Mouse (Mus musculus): ENCODE measurements around the gene Mei1. TPM values are rescaled to one million over a fixed set of nuclear protein-coding genes. Genes with fewer than 3 reads are reported as not detected.

The Mei1 gene
- polyA plus RNA-seq, 1 experiment from 2014 or later, result not detected

DNA sequence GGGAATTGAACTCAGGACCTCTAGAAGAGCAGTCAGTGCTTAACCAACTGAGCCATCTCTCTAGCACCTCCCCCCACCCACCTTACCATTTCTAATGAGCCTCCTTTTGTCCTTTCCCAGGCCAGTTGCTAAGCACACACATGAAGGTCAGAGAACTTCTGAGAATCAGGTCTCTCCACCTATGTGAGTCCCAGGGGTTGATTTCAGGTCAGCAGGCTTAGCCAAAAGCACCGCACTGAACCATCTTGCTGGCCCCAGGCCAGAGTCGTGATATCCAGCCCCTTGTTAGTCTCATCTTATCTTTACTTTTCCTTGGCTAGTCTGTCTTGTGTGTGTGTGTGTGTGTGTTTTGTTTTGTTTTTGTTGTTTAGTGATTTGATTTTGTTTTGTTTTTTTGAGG is 75.6 kb downstream of the Mei1 start:
- Histone ChIP-seq H3K9ac (ENCODE audit: low read depth, low read length) (no peak overlapping the region), H3K9me3 (replicated peaks; ENCODE audit: control insufficient read depth, low read length, poor library complexity, severe bottlenecking) (no peaks in the 10 kb centered on the region), H3K4me2 (ENCODE audit: low read length) (no peak overlapping the region), H3K27me3 (ENCODE audit: control insufficient read depth, insufficient read depth, low read depth, low read length) (no peaks in the 10 kb centered on the region), H3K4me3 (ENCODE audit: low read depth, low read length) (no peak overlapping the region), H3K36me3 (ENCODE audit: control insufficient read depth, insufficient read depth, low read length) (no peaks in the 10 kb centered on the region), H3K4me1 (ENCODE audit: control insufficient read depth, insufficient read depth, low read length) (peaks cover 22% of the 10 kb centered on the region), H3K27ac (ENCODE audit: low read length) (peak overlapping the region; percentile 98)
- 28% methylated on average over 2 of the region's 2 CpGs for WGBS
- ATAC-seq, result no peak

DNA sequence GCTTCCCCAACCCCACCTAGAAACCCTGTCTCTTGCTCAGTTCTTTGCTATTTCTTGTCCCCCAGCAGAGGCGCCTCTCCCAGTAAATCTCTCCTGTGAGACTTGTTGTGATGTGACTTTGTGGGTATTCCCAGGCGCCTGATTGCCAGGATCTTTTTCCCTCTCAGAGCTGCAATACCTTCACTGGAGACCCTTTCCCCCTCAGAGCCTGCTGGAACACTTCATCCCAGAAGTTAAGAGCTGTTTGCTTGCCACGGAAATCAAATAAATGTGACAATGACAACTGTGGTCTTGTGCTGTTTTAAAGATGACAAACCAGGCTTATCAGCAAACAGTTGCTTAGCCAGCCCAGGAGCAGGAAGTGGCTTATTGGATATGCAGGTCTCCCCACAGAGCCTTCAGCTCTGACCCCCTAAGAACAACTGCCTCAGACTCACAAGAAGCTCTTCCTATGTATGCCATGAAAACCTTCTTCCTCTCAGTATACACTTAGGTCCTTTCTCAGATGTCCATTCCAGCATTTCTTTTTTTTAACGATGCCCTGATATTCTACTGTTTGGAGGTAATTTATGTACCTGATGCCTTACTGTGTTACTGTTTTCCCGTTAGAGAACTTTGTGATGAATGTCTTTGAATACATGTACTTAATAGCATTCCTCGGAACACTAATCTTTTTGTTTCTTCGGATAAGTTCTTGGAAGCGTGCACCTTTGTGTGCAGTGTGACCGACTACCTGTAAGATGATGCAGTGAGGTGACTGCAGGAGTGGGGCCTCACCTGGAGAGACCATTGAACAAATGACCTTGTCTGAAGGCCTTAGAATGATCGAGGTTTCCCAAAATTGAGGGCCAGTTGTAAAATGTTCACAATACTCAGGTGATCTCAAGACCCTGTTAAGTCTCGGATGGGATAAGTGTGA is 76.3 kb downstream of the Mei1 start:
- Histone ChIP-seq H3K27me3 (ENCODE audit: control insufficient read depth, insufficient read depth, low read depth, low read length) (no peaks in the 10 kb centered on the region), H3K4me2 (ENCODE audit: low read length) (peak overlapping the region; percentile 53), H3K27ac (ENCODE audit: low read length) (peak overlapping the region; percentile 98), H3K4me3 (ENCODE audit: low read depth, low read length) (peak overlapping the region; percentile 86), H3K36me3 (ENCODE audit: control insufficient read depth, insufficient read depth, low read length) (no peaks in the 10 kb centered on the region), H3K4me1 (ENCODE audit: control insufficient read depth, insufficient read depth, low read length) (peaks cover 26% of the 10 kb centered on the region), H3K9me3 (replicated peaks; ENCODE audit: control insufficient read depth, low read length, poor library complexity, severe bottlenecking) (no peaks in the 10 kb centered on the region), H3K9ac (ENCODE audit: low read depth, low read length) (peak overlapping the region; percentile 23)
- peak; percentile 28 for ATAC-seq
- 12% methylated on average over 11 of the region's 11 CpGs for WGBS

DNA sequence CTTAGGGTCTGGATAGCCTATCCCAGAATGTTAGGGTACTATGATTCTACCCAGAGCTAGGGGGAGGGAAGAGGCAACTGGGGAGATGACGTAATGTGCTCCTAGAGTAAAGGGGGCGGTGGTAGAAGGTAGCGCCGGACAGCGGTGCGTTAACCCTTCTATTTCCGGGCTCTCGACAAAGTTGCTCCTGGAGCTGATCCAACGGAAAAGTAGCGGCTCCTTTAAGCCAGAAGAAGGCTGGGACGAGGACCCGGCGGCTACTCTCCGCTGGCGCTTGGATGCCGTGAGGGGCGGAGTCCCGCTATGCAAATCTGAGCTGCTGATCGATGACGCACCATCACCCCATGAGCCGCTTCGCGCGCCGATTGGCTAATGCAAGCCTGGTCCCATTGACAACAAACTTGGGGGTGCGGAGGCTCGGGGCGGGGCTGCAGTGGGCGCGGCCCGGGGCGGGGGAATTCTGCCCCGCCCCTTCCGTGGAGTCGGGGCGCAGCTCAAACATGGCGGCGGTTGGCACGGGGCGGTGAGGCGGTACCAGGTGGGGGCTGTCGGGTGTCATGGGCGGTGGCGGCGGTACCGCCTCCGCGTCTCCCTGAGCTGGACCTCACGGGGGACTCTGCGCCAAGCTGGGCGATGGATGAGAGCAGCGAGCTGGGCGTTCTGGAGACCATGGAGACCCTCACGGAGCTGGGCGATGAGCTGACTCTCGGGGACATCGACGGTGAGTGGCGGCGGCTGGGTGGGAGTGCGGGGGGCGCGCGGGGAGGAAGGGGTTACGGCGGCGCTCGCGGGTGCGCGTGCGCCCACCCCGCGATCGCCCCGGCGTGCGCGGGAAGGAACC is 77.2 kb downstream of the Mei1 start, which contains the start of gene Srebf2:
Srebf2 (plus strand) TSS at position 412 of the 841 bp plus-strand sequence.
- 1% methylated on average over 46 of the region's 79 CpGs for WGBS
- no peaks in the 10 kb centered on the region for H3K36me3 ChIP-seq (ENCODE audit: control insufficient read depth, insufficient read depth, low read length)
- H3K4me2 ChIP-seq (ENCODE audit: low read length), result peak within 1 kb of the TSS; percentile 75
- peak within 1 kb of the TSS; percentile 89 for H3K9ac ChIP-seq (ENCODE audit: low read depth, low read length)
- H3K4me3 ChIP-seq (ENCODE audit: low read depth, low read length), result peak within 1 kb of the TSS; percentile 86
- no peaks in the 10 kb centered on the region for H3K27me3 ChIP-seq (ENCODE audit: control insufficient read depth, insufficient read depth, low read depth, low read length)
- peaks cover 30% of the 10 kb centered on the region for H3K4me1 ChIP-seq (ENCODE audit: control insufficient read depth, insufficient read depth, low read length)
- no peaks in the 10 kb centered on the region for H3K9me3 ChIP-seq (replicated peaks; ENCODE audit: control insufficient read depth, low read length, poor library complexity, severe bottlenecking)
- H3K27ac ChIP-seq (ENCODE audit: low read length), result peak within 1 kb of the TSS; percentile 98
- ATAC-seq, result peak; percentile 96

DNA sequence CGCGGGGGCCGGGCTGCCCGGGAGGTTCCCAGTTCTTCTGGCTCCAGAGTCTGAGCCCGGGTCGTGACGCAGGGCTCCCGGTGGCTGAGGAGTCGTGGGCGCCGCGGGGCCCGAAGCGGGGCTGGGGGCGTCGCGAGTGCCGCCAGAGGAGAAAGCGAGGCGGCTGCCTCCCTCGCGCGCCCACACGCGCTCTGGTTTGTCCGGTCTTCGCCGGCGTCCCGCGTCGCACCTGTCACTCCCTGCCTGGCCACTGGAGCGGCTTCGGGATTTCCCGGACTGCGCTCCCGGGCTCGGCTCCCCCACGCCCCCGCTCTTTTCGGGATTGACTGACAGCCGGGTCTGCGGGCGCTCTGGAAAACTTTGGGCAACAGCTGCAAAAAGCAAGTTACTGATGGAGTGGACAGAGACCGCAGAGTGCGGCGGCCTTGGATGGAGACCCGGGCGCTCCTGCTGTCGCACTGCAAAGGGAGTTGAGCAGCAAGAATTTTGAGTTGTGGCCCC is 77.9 kb downstream of the Mei1 start:
- peaks cover 30% of the 10 kb centered on the region for H3K4me1 ChIP-seq (ENCODE audit: control insufficient read depth, insufficient read depth, low read length)

DNA sequence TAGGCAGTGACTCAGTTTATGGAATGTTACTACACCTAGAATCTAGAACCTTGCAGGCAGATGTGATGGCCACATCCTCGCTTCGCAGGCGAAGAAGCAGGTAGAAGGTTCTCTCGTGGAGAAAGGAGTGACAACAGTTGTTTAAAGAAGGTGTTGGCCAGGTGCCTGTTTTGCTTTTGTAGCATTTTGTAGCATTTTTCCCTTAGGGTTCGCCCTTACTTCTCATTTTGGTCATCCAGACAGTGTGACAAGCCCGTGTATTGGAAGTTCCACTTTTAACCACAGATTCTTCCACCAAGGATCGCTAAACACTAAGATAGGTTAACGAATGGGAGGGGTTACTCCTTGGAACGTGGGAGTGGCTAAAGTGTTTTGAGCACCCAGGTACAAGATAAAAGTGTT is 78.7 kb downstream of the Mei1 start:
- H3K9ac ChIP-seq (ENCODE audit: low read depth, low read length), result peak overlapping the region; percentile 89
- no peak for ATAC-seq
- WGBS, result 24% methylated on average over 9 of the region's 9 CpGs
- peaks cover 30% of the 10 kb centered on the region for H3K4me1 ChIP-seq (ENCODE audit: control insufficient read depth, insufficient read depth, low read length)
- H3K4me2 ChIP-seq (ENCODE audit: low read length), result peak overlapping the region; percentile 75
- no peaks in the 10 kb centered on the region for H3K36me3 ChIP-seq (ENCODE audit: control insufficient read depth, insufficient read depth, low read length)
- peak overlapping the region; percentile 98 for H3K27ac ChIP-seq (ENCODE audit: low read length)
- H3K9me3 ChIP-seq (replicated peaks; ENCODE audit: control insufficient read depth, low read length, poor library complexity, severe bottlenecking), result no peaks in the 10 kb centered on the region
- H3K27me3 ChIP-seq (ENCODE audit: control insufficient read depth, insufficient read depth, low read depth, low read length), result no peaks in the 10 kb centered on the region
- peak overlapping the region; percentile 86 for H3K4me3 ChIP-seq (ENCODE audit: low read depth, low read length)

More for the DNA sequence above, 77.9 kb downstream of the Mei1 start:
- ATAC-seq, result no peak
- H3K4me3 ChIP-seq (ENCODE audit: low read depth, low read length), result peak overlapping the region; percentile 86
- H3K27ac ChIP-seq (ENCODE audit: low read length), result peak overlapping the region; percentile 98
- no peaks in the 10 kb centered on the region for H3K27me3 ChIP-seq (ENCODE audit: control insufficient read depth, insufficient read depth, low read depth, low read length)
- no peaks in the 10 kb centered on the region for H3K9me3 ChIP-seq (replicated peaks; ENCODE audit: control insufficient read depth, low read length, poor library complexity, severe bottlenecking)
- H3K36me3 ChIP-seq (ENCODE audit: control insufficient read depth, insufficient read depth, low read length), result no peaks in the 10 kb centered on the region
- peak overlapping the region; percentile 89 for H3K9ac ChIP-seq (ENCODE audit: low read depth, low read length)
- H3K4me2 ChIP-seq (ENCODE audit: low read length), result peak overlapping the region; percentile 75
- under 1% methylated on average over 50 of the region's 50 CpGs for WGBS

DNA sequence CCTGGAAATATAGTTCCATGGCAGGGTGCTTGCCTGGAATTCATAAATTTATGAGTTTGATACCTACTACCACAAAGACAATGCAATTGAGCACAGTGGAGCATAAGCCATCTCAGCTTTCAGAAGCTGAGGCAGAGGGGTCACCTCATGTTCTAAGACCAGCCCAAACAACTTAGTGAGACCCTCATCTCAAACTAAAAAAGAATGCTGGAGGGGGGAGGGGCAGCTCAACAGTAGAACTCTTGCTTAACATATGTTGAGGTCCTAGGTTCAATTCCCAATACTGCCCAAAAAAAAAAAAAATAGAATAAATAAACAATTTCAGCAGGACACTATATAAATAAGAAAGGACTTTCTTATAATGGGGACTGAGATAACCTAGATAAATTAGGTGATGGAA is 80.2 kb downstream of the Mei1 start:
- H3K27me3 ChIP-seq (ENCODE audit: control insufficient read depth, insufficient read depth, low read depth, low read length), result no peaks in the 10 kb centered on the region
- no peak overlapping the region for H3K4me3 ChIP-seq (ENCODE audit: low read depth, low read length)
- no peak for ATAC-seq
- no peak overlapping the region for H3K27ac ChIP-seq (ENCODE audit: low read length)
- no peak overlapping the region for H3K9ac ChIP-seq (ENCODE audit: low read depth, low read length)
- H3K36me3 ChIP-seq (ENCODE audit: control insufficient read depth, insufficient read depth, low read length), result no peaks in the 10 kb centered on the region
- no peaks in the 10 kb centered on the region for H3K9me3 ChIP-seq (replicated peaks; ENCODE audit: control insufficient read depth, low read length, poor library complexity, severe bottlenecking)
- H3K4me1 ChIP-seq (ENCODE audit: control insufficient read depth, insufficient read depth, low read length), result peaks cover 30% of the 10 kb centered on the region
- peak overlapping the region; percentile 75 for H3K4me2 ChIP-seq (ENCODE audit: low read length)

DNA sequence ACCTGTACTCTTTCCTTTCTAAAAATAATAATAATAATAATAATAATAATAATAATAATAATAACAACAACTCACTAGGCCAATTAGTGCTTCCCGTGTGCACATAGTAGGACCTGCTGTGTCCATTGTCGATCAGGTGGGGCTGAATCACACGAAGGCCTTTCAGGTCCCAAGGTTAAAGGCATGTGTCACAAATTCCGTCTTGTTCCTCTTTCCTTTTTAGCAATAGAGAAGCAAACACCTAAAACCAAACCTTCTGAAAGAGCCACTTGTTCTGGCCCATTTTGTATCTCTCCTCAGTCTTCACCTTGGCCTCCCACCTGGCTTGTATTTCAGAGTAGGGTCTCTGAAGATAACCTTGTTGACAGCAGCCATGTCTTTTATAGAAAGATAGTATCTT is 81.4 kb downstream of the Mei1 start:
- Histone ChIP-seq H3K9me3 (replicated peaks; ENCODE audit: control insufficient read depth, low read length, poor library complexity, severe bottlenecking) (no peaks in the 10 kb centered on the region), H3K36me3 (ENCODE audit: control insufficient read depth, insufficient read depth, low read length) (no peaks in the 10 kb centered on the region), H3K4me1 (ENCODE audit: control insufficient read depth, insufficient read depth, low read length) (peaks cover 27% of the 10 kb centered on the region), H3K27ac (ENCODE audit: low read length) (no peak overlapping the region), H3K4me2 (ENCODE audit: low read length) (no peak overlapping the region), H3K4me3 (ENCODE audit: low read depth, low read length) (no peak overlapping the region), H3K9ac (ENCODE audit: low read depth, low read length) (no peak overlapping the region), H3K27me3 (ENCODE audit: control insufficient read depth, insufficient read depth, low read depth, low read length) (no peaks in the 10 kb centered on the region)
- ATAC-seq, result no peak
- 96% methylated on average over 4 of the region's 4 CpGs for WGBS

DNA sequence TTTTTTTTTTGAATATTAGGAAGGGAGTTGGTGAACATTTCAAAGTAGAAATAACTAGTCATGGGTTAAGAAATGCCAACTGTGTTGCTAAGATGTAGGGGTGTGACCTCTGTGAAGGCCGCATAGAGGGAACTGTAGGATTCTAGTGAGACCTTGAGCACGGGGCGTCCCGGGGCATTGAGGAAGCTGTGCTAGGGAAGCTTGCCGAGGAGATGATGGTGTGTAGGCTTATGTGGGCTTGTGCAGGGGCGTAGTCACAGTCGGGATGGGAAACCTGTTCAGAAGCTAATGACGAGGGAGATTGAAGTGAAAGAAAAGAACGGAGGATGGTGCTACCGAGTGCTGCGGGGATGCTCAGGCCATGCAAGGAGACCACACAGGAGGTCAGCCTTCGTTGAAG is 82.2 kb downstream of the Mei1 start:
- H3K27ac ChIP-seq (ENCODE audit: low read length), result no peak overlapping the region
- ATAC-seq, result no peak
- no peak overlapping the region for H3K4me2 ChIP-seq (ENCODE audit: low read length)
- H3K4me3 ChIP-seq (ENCODE audit: low read depth, low read length), result no peak overlapping the region
- no peaks in the 10 kb centered on the region for H3K36me3 ChIP-seq (ENCODE audit: control insufficient read depth, insufficient read depth, low read length)
- no peaks in the 10 kb centered on the region for H3K27me3 ChIP-seq (ENCODE audit: control insufficient read depth, insufficient read depth, low read depth, low read length)
- H3K4me1 ChIP-seq (ENCODE audit: control insufficient read depth, insufficient read depth, low read length), result peaks cover 25% of the 10 kb centered on the region
- no peak overlapping the region for H3K9ac ChIP-seq (ENCODE audit: low read depth, low read length)
- H3K9me3 ChIP-seq (replicated peaks; ENCODE audit: control insufficient read depth, low read length, poor library complexity, severe bottlenecking), result no peaks in the 10 kb centered on the region
- WGBS, result 90% methylated on average over 12 of the region's 12 CpGs

All from midbrain, embryonic 16.5 days (tissue).